Mouse (Mus musculus) neural tube, embryonic 11.5 days (tissue): ENCODE measurements around the gene Hmg20a. TPM values are rescaled to one million over a fixed set of nuclear protein-coding genes. Genes with fewer than 3 reads are reported as not detected.

Experiments used
- ATAC-seq: fragments of 200-750 bp; cut with Nextera tagmentation; 2 replicates; pipeline ENCODE4 v1.8.0; 2017; ENCODE audit warnings: moderate number of reproducible peaks, mild to moderate bottlenecking, moderate TSS enrichment, moderate library complexity; ENCODE audit not compliant: insufficient read depth, low FRiP score, low TSS enrichment
- DNase-seq: peaks from one replicate; pipeline ENCODE4 v3.0.0-alpha.2; 2015; ENCODE audit warnings: low spot score
- H3K27ac ChIP-seq: fragments of 300-500 bp; sonication (generic); 2 replicates; pipeline ENCODE4 v1.5.1; 2014; ENCODE audit warnings: low read depth, mild to moderate bottlenecking, low read length
- H3K27me3 ChIP-seq: fragments of 300-500 bp; sonication (generic); 2 replicates; pipeline ENCODE4 v1.6.1; 2014; ENCODE audit warnings: mild to moderate bottlenecking, low read length, mixed read lengths; ENCODE audit not compliant: control insufficient read depth, insufficient read depth
- H3K36me3 ChIP-seq: fragments of 300-500 bp; sonication (generic); 2 replicates; pipeline ENCODE4 v1.6.1; 2014; ENCODE audit warnings: mild to moderate bottlenecking, low read length, moderate library complexity, mixed read lengths; ENCODE audit not compliant: control insufficient read depth, insufficient read depth
- H3K4me1 ChIP-seq: fragments of 300-500 bp; sonication (generic); 2 replicates; pipeline ENCODE4 v1.6.1; 2014; ENCODE audit warnings: low read length, mixed read lengths; ENCODE audit not compliant: control insufficient read depth, insufficient read depth
- H3K4me2 ChIP-seq: fragments of 300-500 bp; sonication (generic); 2 replicates; pipeline ENCODE4 v1.6.1; 2014; ENCODE audit warnings: low read depth, mild to moderate bottlenecking, moderate library complexity
- H3K4me3 ChIP-seq: fragments of 300-500 bp; sonication (generic); 2 replicates; pipeline ENCODE4 v1.5.1; 2014; ENCODE audit warnings: low read depth, low read length
- H3K9ac ChIP-seq: fragments of 300-500 bp; sonication (generic); 2 replicates; pipeline ENCODE4 v1.6.1; 2014; ENCODE audit warnings: mild to moderate bottlenecking, low read length
- H3K9me3 ChIP-seq: fragments of 300-500 bp; sonication (generic); 2 replicates; pipeline ENCODE4 v1.6.1; 2016; ENCODE audit warnings: low read length; ENCODE audit not compliant: control insufficient read depth
- WGBS: fragments of 180-500 bp; shearing (Covaris S2); extraction: QIAGEN DNeasy Blood & Tissue Kit; methylation state at CpG from one replicate; pipeline ENCODE4 v1.1.7; 2014; 5-methylcytosine and 5-hydroxymethylcytosine counted together
- polyA plus RNA-seq: library from polyadenylated mRNA; unstranded; fragments of >200 nt; fragmentation: Nextera tagmentation; extraction: Ambion mirVana; gene quantifications from 2 replicates; pipeline ENCODE4 v1.2.1, GENCODE M21; 2014

Hmg20a gene
- polyA plus RNA-seq, 1 experiment from 2014 or later, result 68.2 TPM

DNA sequence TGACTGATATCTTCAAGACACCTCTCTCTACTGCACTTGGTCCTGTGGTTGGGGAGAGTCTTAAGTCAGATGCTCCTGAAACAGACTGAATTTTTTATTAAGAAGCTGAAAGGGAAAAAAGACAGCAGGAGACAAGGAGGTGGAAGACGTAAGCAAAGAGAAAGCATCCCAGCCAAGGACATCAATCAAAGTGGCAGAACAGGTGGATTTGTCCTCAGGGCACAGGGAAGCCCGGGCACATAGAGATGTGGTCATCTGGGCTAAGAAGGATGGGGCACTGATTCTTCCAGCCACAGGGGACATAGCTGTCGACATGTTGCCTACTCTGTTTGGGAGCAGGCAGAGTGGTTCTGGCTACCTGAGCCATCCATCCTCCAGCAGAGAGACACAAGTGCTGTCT, 97.8 kb downstream of the Hmg20a start:
- WGBS, result 47% methylated on average over 3 of the region's 3 CpGs
- Histone ChIP-seq H3K4me1 (no peaks in the 10 kb centered on the region), H3K4me3 (no peak overlapping the region), H3K9me3 (no peaks in the 10 kb centered on the region), H3K27me3 (no peaks in the 10 kb centered on the region), H3K36me3 (no peaks in the 10 kb centered on the region), H3K4me2 (no peak overlapping the region), H3K27ac (no peak overlapping the region), H3K9ac (no peak overlapping the region)
- no peak for DNase-seq
- no peak for ATAC-seq

DNA sequence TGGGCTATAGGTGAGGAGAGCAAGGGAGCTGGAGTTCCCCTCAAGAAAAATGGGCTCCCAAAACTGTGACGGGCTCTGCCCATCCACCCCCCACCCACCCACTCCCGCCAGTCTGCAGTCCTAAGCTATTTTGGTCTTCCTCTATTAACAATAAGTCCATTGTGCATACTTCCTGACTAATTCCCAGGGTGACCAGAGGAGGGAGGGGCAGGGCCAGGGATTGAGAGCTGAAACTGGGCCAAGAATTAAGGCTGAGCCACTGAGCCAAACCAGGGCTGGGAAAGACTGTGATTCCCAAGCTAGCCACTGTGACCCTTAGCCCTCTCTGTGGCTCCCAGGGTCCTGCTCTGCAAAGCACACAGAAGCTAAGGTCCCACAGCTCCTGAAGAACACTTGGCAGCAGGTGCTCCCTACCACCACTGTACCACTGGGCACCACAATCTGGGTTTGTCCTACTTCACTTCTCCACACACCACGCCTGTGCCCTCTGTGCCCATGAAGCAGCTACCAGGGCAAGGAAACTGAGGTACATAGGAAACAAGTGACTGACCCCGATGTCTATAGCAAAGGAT, 98.4 kb downstream of the Hmg20a start:
- DNase-seq (no peak), ATAC-seq (no peak)
- H3K9me3 ChIP-seq, result no peaks in the 10 kb centered on the region
- no peak overlapping the region for H3K27ac ChIP-seq
- no peak overlapping the region for H3K4me2 ChIP-seq
- H3K9ac ChIP-seq, result no peak overlapping the region
- no peak overlapping the region for H3K4me3 ChIP-seq
- H3K4me1 ChIP-seq, result no peaks in the 10 kb centered on the region
- 71% methylated on average over 4 of the region's 4 CpGs for WGBS
- H3K36me3 ChIP-seq, result no peaks in the 10 kb centered on the region
- no peaks in the 10 kb centered on the region for H3K27me3 ChIP-seq

DNA sequence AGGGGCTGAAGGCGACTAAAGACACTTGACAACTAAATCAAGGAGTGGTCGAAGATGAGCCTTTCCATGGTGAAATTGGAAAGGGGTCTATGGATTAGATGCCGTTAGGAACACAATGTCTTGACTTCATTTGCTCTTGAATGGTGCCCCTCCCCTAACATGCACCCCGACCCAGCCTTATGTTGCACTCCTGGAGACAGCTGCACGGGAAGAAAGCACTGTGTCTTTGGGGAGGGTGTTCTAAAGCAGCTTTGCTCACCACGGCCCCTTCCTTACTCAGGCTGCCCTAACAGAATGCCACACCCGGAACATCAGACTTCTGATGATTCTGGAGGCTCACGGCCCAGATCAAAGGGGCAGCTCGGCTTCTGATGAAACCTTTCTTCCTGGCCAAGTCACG, 103.9 kb downstream of the Hmg20a start:
- no peaks in the 10 kb centered on the region for H3K9me3 ChIP-seq
- WGBS, result 61% methylated on average over 10 of the region's 10 CpGs
- H3K27ac ChIP-seq, result no peak overlapping the region
- no peaks in the 10 kb centered on the region for H3K27me3 ChIP-seq
- H3K4me2 ChIP-seq, result no peak overlapping the region
- H3K4me1 ChIP-seq, result no peaks in the 10 kb centered on the region
- ATAC-seq (no peak), DNase-seq (no peak)
- no peak overlapping the region for H3K9ac ChIP-seq
- no peaks in the 10 kb centered on the region for H3K36me3 ChIP-seq
- H3K4me3 ChIP-seq, result no peak overlapping the region

DNA sequence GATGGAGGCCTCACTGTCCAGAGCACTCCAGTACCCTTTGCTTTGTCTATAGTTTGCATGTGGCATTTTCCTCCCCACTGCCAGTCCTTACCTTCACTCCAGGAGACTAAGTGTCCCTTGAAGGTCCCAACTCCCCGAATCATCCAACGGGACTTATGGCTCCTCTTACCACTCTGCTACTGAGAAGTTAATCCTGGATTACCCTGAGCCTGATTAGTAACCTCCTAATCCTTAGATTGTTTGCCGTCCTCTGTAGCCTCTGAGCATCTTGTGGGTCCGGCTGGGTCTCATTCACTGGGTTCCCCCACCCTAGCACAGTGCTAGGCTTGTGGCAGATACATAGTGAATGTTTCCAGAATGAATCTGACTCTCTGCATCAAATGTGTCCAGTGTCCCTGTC, 109.5 kb downstream of the Hmg20a start:
- DNase-seq (no peak), ATAC-seq (no peak)
- no peaks in the 10 kb centered on the region for H3K27me3 ChIP-seq
- no peak overlapping the region for H3K27ac ChIP-seq
- no peaks in the 10 kb centered on the region for H3K9me3 ChIP-seq
- H3K4me1 ChIP-seq, result no peaks in the 10 kb centered on the region
- no peak overlapping the region for H3K4me2 ChIP-seq
- WGBS, result 89% methylated on average over 4 of the region's 4 CpGs
- no peak overlapping the region for H3K9ac ChIP-seq
- no peak overlapping the region for H3K4me3 ChIP-seq
- H3K36me3 ChIP-seq, result no peaks in the 10 kb centered on the region

DNA sequence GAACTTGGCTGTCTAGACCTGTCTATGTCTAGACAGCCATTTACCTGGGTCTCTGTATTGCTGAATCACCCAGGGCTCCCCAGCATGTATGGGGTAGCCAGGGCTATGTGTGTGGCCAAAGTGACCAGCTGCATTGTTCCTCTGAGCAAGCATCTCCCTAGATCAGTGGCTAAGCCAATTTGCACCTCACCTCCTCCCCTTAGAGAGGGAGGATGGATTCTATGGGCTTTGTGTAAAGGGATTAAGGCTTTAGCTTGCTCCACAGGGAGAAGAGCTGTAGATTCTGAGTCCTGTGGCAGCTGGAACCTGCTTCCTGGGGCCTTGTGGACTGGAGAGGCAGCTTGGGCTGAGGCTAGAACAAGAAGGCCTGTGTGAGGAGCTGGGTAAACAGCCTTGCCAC, 113.6 kb downstream of the Hmg20a start:
- DNase-seq, result no peak
- Histone ChIP-seq H3K36me3 (no peaks in the 10 kb centered on the region), H3K4me1 (peaks cover 3% of the 10 kb centered on the region; the same call in 1 of the 2 replicates), H3K27ac (no peak overlapping the region), H3K9ac (no peak overlapping the region), H3K27me3 (no peaks in the 10 kb centered on the region), H3K9me3 (no peaks in the 10 kb centered on the region), H3K4me3 (no peak overlapping the region), H3K4me2 (no peak overlapping the region)
- no peak for ATAC-seq

DNA sequence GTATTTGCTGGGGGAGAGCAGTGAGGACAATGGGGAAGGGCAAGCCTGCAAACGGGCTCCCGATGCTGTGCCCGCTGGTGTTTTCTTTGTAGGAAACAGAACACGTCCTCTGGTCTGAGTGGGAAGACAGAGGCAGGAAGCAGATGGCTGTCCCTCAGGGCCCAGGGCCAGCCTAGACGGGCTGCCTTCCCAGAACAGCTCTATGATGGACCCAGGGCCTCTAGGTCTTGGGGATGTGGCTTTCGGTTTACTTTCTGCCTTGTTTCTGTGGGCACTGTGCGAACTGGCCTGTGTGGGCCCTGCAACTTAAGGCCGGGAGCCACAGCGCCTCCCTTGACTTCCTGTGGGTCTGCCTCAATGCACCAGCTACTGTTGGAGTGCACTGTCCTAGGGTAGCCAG, 115.5 kb downstream of the Hmg20a start:
- H3K27me3 ChIP-seq, result no peaks in the 10 kb centered on the region
- no peak overlapping the region for H3K9ac ChIP-seq
- no peak overlapping the region for H3K4me2 ChIP-seq
- DNase-seq (no peak), ATAC-seq (no peak)
- no peak overlapping the region for H3K27ac ChIP-seq
- no peaks in the 10 kb centered on the region for H3K9me3 ChIP-seq
- H3K4me3 ChIP-seq, result no peak overlapping the region
- H3K36me3 ChIP-seq, result no peaks in the 10 kb centered on the region
- H3K4me1 ChIP-seq, result peaks cover 3% of the 10 kb centered on the region; the same call in 1 of the 2 replicates
- 77% methylated on average over 9 of the region's 9 CpGs for WGBS

DNA sequence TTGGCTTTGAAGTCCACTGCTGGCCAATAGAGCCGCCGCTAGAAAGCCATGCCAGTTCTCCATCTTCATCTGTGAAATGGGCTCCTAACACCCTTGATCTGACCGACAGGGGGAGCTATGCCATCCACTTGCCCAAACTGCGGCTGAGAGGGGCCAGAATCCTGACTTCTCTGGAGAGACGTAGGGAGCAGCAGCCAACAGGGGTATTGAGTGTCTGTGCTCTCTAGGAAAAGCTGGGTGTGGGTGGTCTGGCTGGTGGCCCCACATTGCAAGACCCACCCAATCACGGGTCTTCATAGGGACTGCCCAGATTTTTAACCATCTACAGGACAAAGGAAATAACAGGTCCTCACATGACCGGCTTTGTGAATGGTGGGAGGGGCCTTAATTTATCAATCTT, 116.3 kb downstream of the Hmg20a start:
- Histone ChIP-seq H3K4me2 (no peak overlapping the region), H3K9ac (no peak overlapping the region), H3K4me1 (peaks cover 3% of the 10 kb centered on the region; the same call in 1 of the 2 replicates), H3K27ac (no peak overlapping the region), H3K4me3 (no peak overlapping the region), H3K9me3 (no peaks in the 10 kb centered on the region), H3K36me3 (no peaks in the 10 kb centered on the region), H3K27me3 (no peaks in the 10 kb centered on the region)
- 51% methylated on average over 7 of the region's 7 CpGs for WGBS
- ATAC-seq (no peak), DNase-seq (no peak)

DNA sequence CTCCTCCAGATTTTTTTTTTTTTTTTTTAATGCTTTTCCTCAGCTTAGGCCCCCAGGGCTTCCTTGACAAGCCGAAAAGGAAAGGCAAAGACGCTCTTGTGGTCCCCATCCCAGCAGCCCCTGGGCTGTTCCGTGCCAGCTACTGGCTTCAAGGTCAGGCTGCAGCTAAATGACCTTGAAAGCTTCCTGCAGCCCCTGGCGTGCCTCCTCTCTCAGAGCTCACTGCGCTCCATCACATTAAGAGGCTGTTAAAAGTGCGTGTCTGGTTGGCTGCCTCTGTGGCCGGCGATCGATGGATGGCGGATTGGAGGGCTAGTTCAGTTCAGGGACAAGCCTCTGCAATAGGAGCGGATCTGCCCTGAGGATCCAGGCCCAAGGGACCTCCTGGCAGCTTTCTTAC, 117.0 kb downstream of the Hmg20a start:
- peak overlapping the region; percentile 56 for H3K27ac ChIP-seq
- peak overlapping the region; percentile 23; the same call in 1 of the 2 replicates for H3K9ac ChIP-seq
- no peak overlapping the region for H3K4me3 ChIP-seq
- DNase-seq, result peak; percentile 59
- WGBS, result 33% methylated on average over 11 of the region's 11 CpGs
- 0 out of 2 replicates have a peak overlapping the region, but pooled peaks have one; percentile 16 for H3K4me2 ChIP-seq
- ATAC-seq, result no peak
- no peaks in the 10 kb centered on the region for H3K9me3 ChIP-seq
- peaks cover 3% of the 10 kb centered on the region; the same call in 1 of the 2 replicates for H3K4me1 ChIP-seq
- no peaks in the 10 kb centered on the region for H3K36me3 ChIP-seq
- H3K27me3 ChIP-seq, result no peaks in the 10 kb centered on the region

DNA sequence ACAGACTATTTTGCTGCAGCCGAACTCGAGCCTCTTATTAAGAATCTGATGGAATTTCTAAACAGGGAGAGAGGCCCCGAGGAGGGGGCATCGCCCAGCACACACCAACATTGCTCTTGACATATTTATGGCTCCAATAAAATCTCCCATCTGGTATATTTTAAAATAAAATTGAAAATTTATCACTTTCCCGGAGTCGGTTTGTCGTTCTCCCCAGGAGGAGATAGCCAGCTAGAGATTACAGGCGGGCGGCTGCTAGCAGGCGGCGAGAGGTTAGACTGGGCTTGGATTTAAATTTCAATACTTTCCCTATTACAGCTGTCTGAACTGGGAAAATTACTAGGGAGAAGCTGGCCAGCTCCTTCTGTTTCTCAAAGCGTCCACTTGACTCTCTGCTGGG, 121.6 kb downstream of the Hmg20a start:
- H3K4me3 ChIP-seq, result no peak overlapping the region

More for the DNA sequence above, 121.6 kb downstream of the Hmg20a start:
- WGBS, result 67% methylated on average over 12 of the region's 12 CpGs
- no peak overlapping the region for H3K9ac ChIP-seq
- no peak overlapping the region for H3K27ac ChIP-seq
- H3K4me2 ChIP-seq, result no peak overlapping the region
- ATAC-seq (no peak), DNase-seq (no peak)
- H3K27me3 ChIP-seq, result no peaks in the 10 kb centered on the region
- H3K36me3 ChIP-seq, result no peaks in the 10 kb centered on the region
- no peaks in the 10 kb centered on the region for H3K9me3 ChIP-seq
- H3K4me1 ChIP-seq, result peaks cover 3% of the 10 kb centered on the region; the same call in 1 of the 2 replicates
